Mouse (Mus musculus): Measurements from ENCODE around the gene Dhrs1. TPM values are rescaled to one million over a fixed set of nuclear protein-coding genes. Genes with fewer than 3 reads are reported as not detected.
"Not testable (repeated sequence)": the region's sequence is repeated elsewhere in the genome, so short reads cannot be mapped to it uniquely, and the experiment has no call there.

Dhrs1 gene
- polyA plus RNA-seq, 1 experiment from 2014 or later: 94.7 TPM

GRCm38 (mm10) chr14:55761163-55761562, 15.7 kb upstream of the Dhrs1 start, which contains the start of gene Ltb4r2:
TSS of gene Ltb4r2 (plus strand) at chr14:55761428.
- Histone ChIP-seq H3K36me3 (peaks cover 7% of the 10 kb centered on the region; the same call in 1 of the 2 replicates), H3K4me2 (peak within 1 kb of the TSS; percentile 93), H3K4me3 (replicated peaks) (peak within 1 kb of the TSS; percentile 53), H3K27me3 (peaks cover 50% of the 10 kb centered on the region), H3K27ac (no peak within 1 kb of the TSS), H3K9ac (peak within 1 kb of the TSS; percentile 58), H3K4me1 (peaks cover 39% of the 10 kb centered on the region), H3K9me3 (replicated peaks) (no peaks in the 10 kb centered on the region)
- 82% methylated on average over 6 of the region's 6 CpGs for WGBS
- ATAC-seq (replicated peaks; ENCODE audit: low FRiP score): no peak

GRCm38 (mm10) chr14:55760156-55760555, 14.7 kb upstream of the Dhrs1 start:
- not testable (repeated sequence) for H3K9me3 ChIP-seq (replicated peaks); H3K27ac ChIP-seq
- Histone ChIP-seq H3K4me1 (peaks cover 39% of the 10 kb centered on the region), H3K4me3 (replicated peaks) (peak overlapping the region; percentile 27), H3K27me3 (peaks cover 41% of the 10 kb centered on the region), H3K9ac (0 out of 2 replicates have a peak overlapping the region, but pooled peaks have one; percentile 33), H3K36me3 (peaks cover 17% of the 10 kb centered on the region), H3K4me2 (peak overlapping the region; percentile 55)
- WGBS: 0% methylated on average over 6 of the region's 6 CpGs
- 0 out of 2 replicates have a peak, but pooled peaks have one; percentile 15 for ATAC-seq (replicated peaks; ENCODE audit: low FRiP score)

DNA sequence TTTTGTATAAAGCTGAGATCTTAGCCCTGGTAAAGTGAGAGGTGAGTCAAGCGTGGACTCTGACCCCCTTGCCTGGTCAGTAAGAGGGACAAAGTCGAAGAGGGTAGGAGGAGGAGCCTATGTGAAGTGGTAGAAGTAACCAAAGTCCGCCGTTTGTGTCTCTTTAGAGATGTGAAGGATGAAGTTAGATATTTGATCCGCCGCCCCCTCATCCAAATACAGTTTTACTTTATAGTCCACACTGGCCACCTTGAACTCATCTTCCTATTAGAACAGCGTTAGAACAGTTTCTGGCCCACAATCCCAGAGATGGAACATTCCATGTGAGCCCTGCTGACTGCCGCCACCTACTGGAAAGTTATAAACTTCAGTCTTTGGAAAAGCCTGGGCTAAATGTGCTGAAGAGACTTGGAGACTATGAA, 12.9 kb upstream of the Dhrs1 start, which contains the start of gene Cideb:
Gene Cideb, minus strand, starts transcription at position 96 of the 422 bp plus-strand sequence.
- H3K27ac ChIP-seq: peak within 1 kb of the TSS; percentile 70

DNA sequence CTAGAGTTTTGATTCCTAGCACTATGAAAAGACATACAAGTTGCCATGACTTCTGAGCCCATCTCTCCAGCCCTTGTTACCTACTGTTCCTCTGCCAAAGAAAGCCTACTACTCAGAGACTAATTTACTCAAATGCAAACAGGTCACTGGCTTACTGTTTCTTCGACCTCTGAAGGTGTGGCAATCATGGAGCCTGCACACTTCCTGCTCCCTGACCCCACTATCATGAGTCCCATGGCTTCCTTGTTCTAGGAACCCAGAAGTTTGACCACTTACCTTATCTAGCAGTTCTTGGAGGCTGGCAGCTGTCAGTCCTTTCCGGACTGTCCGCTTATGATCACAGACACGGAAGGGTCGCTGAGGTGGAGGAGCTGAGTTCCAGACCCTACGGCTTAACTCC, 12.1 kb upstream of the Dhrs1 start:
- WGBS: 84% methylated on average over 6 of the region's 6 CpGs
- Histone ChIP-seq H3K9ac (no peak overlapping the region), H3K4me1 (peaks cover 30% of the 10 kb centered on the region), H3K4me3 (replicated peaks) (no peak overlapping the region), H3K4me2 (peak overlapping the region; percentile 43; the same call in 1 of the 2 replicates), H3K36me3 (peaks cover 43% of the 10 kb centered on the region), H3K27me3 (peaks cover 17% of the 10 kb centered on the region), H3K27ac (0 out of 2 replicates have a peak overlapping the region, but pooled peaks have one; percentile 52), H3K9me3 (replicated peaks) (no peaks in the 10 kb centered on the region)
- no peak for ATAC-seq (replicated peaks; ENCODE audit: low FRiP score)

More for the DNA sequence above, 12.9 kb upstream of the Dhrs1 start, which contains the start of gene Cideb:
- 19% methylated on average over 8 of the region's 8 CpGs for WGBS
- ATAC-seq (replicated peaks; ENCODE audit: low FRiP score): peak; percentile 40; the same call in 1 of the 2 replicates
- Histone ChIP-seq H3K27me3 (peaks cover 25% of the 10 kb centered on the region), H3K4me3 (replicated peaks) (peak within 1 kb of the TSS; percentile 15; the same call in 1 of the 2 replicates), H3K36me3 (peaks cover 35% of the 10 kb centered on the region), H3K4me1 (peaks cover 38% of the 10 kb centered on the region), H3K9me3 (replicated peaks) (no peaks in the 10 kb centered on the region), H3K4me2 (peak within 1 kb of the TSS; percentile 43), H3K9ac (no peak within 1 kb of the TSS; the same call in 1 of the 2 replicates)

GRCm38 (mm10) chr14:55747051-55747847, 1.8 kb upstream of the Dhrs1 start:
- 92% methylated on average over 10 of the region's 10 CpGs for WGBS
- peaks cover 36% of the 10 kb centered on the region for H3K4me1 ChIP-seq
- H3K36me3 ChIP-seq: peaks cover 64% of the 10 kb centered on the region
- no peak for ATAC-seq (replicated peaks; ENCODE audit: low FRiP score)
- no peak overlapping the region for H3K27ac ChIP-seq
- H3K4me2 ChIP-seq: peak overlapping the region; percentile 96
- no peaks in the 10 kb centered on the region for H3K27me3 ChIP-seq
- H3K9ac ChIP-seq: no peak overlapping the region
- H3K4me3 ChIP-seq (replicated peaks): peak overlapping the region; percentile 75
- no peaks in the 10 kb centered on the region for H3K9me3 ChIP-seq (replicated peaks)

GRCm38 (mm10) chr14:55745861-55746237, 359 bp upstream of the Dhrs1 start:
- ATAC-seq (replicated peaks; ENCODE audit: low FRiP score): no peak; the same call in 1 of the 2 replicates
- peak overlapping the region; percentile 96 for H3K4me2 ChIP-seq
- H3K36me3 ChIP-seq: peaks cover 57% of the 10 kb centered on the region
- peaks cover 36% of the 10 kb centered on the region for H3K4me1 ChIP-seq
- H3K9me3 ChIP-seq (replicated peaks): no peaks in the 10 kb centered on the region
- WGBS: under 1% methylated on average over 31 of the region's 31 CpGs
- H3K27me3 ChIP-seq: no peaks in the 10 kb centered on the region
- H3K4me3 ChIP-seq (replicated peaks): peak overlapping the region; percentile 75
- peak overlapping the region; percentile 48; the same call in 1 of the 2 replicates for H3K27ac ChIP-seq
- peak overlapping the region; percentile 84 for H3K9ac ChIP-seq

DNA sequence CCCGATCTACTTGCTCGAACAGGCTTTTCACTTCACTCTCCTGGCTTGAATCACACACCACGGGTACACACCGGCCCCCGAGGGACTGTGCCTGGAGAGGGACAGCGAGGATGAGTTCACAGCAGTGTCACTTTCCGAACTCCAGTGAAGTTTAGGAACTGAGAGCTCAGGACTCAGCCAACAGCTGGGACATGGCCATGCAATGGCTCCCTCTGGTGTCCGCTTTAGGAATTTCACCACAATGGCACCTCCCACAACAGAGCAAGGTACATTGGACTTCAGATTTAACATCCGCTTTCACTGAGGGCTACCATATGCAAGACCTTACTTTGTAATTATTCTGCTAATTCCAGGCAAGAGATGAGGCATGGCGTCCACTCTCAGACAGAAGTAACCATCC, 1.8 kb downstream of the Dhrs1 start:
- ATAC-seq (replicated peaks; ENCODE audit: low FRiP score): peak; percentile 74
- no peak overlapping the region for H3K27ac ChIP-seq
- H3K27me3 ChIP-seq: no peaks in the 10 kb centered on the region
- peak overlapping the region; percentile 3 for H3K4me3 ChIP-seq (replicated peaks)
- no peaks in the 10 kb centered on the region for H3K9me3 ChIP-seq (replicated peaks)
- H3K4me1 ChIP-seq: peaks cover 36% of the 10 kb centered on the region
- WGBS: 20% methylated on average over 10 of the region's 10 CpGs
- H3K36me3 ChIP-seq: peaks cover 56% of the 10 kb centered on the region
- no peak overlapping the region for H3K9ac ChIP-seq
- H3K4me2 ChIP-seq: peak overlapping the region; percentile 42

- H3K27me3 ChIP-seq: no peaks in the 10 kb centered on the region
- no peaks in the 10 kb centered on the region for H3K9me3 ChIP-seq (replicated peaks)
- peak; percentile 69; the same call in 1 of the 2 replicates for ATAC-seq (replicated peaks; ENCODE audit: low FRiP score)
- WGBS: 83% methylated on average over 9 of the region's 9 CpGs
- H3K27ac ChIP-seq: 0 out of 2 replicates have a peak overlapping the region, but pooled peaks have one; percentile 15
- no peak overlapping the region for H3K4me3 ChIP-seq (replicated peaks)
- H3K36me3 ChIP-seq: peaks cover 38% of the 10 kb centered on the region
- H3K4me2 ChIP-seq: no peak overlapping the region
- H3K9ac ChIP-seq: no peak overlapping the region
- H3K4me1 ChIP-seq: peaks cover 4% of the 10 kb centered on the region; the same call in 1 of the 2 replicates
Measured at GRCm38 (mm10) chr14:55737086-55737687, 8.3 kb downstream of the Dhrs1 start.

- 77% methylated on average over 4 of the region's 4 CpGs for WGBS
- H3K4me2 ChIP-seq: no peak overlapping the region
Measured at GRCm38 (mm10) chr14:55735758-55736157, 9.7 kb downstream of the Dhrs1 start.

GRCm38 (mm10) chr14:55735334-55735733, 10.2 kb downstream of the Dhrs1 start:
- H3K4me2 ChIP-seq: no peak overlapping the region
- ATAC-seq (replicated peaks; ENCODE audit: low FRiP score): no peak
- no peak overlapping the region for H3K4me3 ChIP-seq (replicated peaks)
- peaks cover 27% of the 10 kb centered on the region for H3K36me3 ChIP-seq
- no peak overlapping the region for H3K27ac ChIP-seq
- no peak overlapping the region for H3K9ac ChIP-seq
- H3K9me3 ChIP-seq (replicated peaks): no peaks in the 10 kb centered on the region
- WGBS: 55% methylated on average over 3 of the region's 3 CpGs
- no peaks in the 10 kb centered on the region for H3K27me3 ChIP-seq
- peaks cover 4% of the 10 kb centered on the region; the same call in 1 of the 2 replicates for H3K4me1 ChIP-seq

More at GRCm38 (mm10) chr14:55735758-55736157, 9.7 kb downstream of the Dhrs1 start:
- no peak overlapping the region for H3K9ac ChIP-seq
- no peaks in the 10 kb centered on the region for H3K27me3 ChIP-seq
- H3K4me1 ChIP-seq: peaks cover 4% of the 10 kb centered on the region; the same call in 1 of the 2 replicates
- H3K9me3 ChIP-seq (replicated peaks): no peaks in the 10 kb centered on the region
- no peak overlapping the region for H3K27ac ChIP-seq
- H3K4me3 ChIP-seq (replicated peaks): no peak overlapping the region
- no peak for ATAC-seq (replicated peaks; ENCODE audit: low FRiP score)
- H3K36me3 ChIP-seq: peaks cover 31% of the 10 kb centered on the region

DNA sequence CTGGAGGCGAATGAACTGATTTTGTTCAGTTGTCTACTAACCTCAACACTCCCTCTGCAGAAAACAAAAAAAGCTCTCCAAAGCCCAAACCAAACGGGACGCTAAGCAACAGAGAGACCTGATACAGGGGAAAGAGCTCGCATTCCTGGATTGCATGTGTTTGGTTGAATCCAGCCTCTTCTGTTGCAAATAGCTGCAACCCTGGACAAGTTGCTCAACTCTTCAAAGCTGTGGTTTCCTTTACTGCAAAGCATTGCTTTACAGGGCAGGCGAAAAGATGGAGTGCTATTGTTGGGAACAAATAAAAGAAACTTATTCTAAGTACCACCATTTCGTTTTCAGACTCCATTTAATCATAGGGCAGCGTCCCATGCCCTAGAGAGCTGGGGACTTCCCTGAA, 10.6 kb downstream of the Dhrs1 start:
- no peak overlapping the region for H3K9ac ChIP-seq
- no peak overlapping the region for H3K4me3 ChIP-seq (replicated peaks)
- WGBS: 77% methylated on average over 7 of the region's 7 CpGs
- no peaks in the 10 kb centered on the region for H3K9me3 ChIP-seq (replicated peaks)
- no peak overlapping the region for H3K27ac ChIP-seq
- peaks cover 22% of the 10 kb centered on the region for H3K36me3 ChIP-seq
- peaks cover 4% of the 10 kb centered on the region; the same call in 1 of the 2 replicates for H3K4me1 ChIP-seq
- no peaks in the 10 kb centered on the region for H3K27me3 ChIP-seq
- no peak overlapping the region for H3K4me2 ChIP-seq
- ATAC-seq (replicated peaks; ENCODE audit: low FRiP score): no peak

Measured in kidney, embryonic 15.5 days (tissue).